Mouse (Mus musculus) midbrain, embryonic 11.5 days (tissue): ENCODE measurements around the gene Zfp568. TPM values are rescaled to one million over a fixed set of nuclear protein-coding genes. Genes with fewer than 3 reads are reported as not detected.
A peak's percentile ranks its signal among the peaks of the same experiment; 100 is the strongest.
"Not testable (repeated sequence)": the region's sequence is repeated elsewhere in the genome, so short reads cannot be mapped to it uniquely, and the experiment has no call there.

Experiments
- ATAC-seq: fragments of 200-750 bp; cut with Nextera tagmentation; 2 replicates; pipeline ENCODE4 v1.8.0; 2017; ENCODE audit warnings: moderate TSS enrichment, moderate library complexity; ENCODE audit not compliant: low FRiP score
- DNase-seq: peaks from one replicate; pipeline ENCODE4 v3.0.0; 2015; ENCODE audit warnings: low spot score; ENCODE audit errors: missing footprints
- H3K27ac ChIP-seq: fragments of 300-500 bp; sonication (generic); 2 replicates; pipeline ENCODE4 v1.5.1; 2014; ENCODE audit warnings: low read depth, low read length
- H3K27me3 ChIP-seq: fragments of 300-500 bp; sonication (generic); 2 replicates; pipeline ENCODE4 v1.6.1; 2014; ENCODE audit warnings: mild to moderate bottlenecking, low read length, moderate library complexity, mixed read lengths; ENCODE audit not compliant: control insufficient read depth, insufficient read depth
- H3K36me3 ChIP-seq: fragments of 300-500 bp; sonication (generic); 2 replicates; pipeline ENCODE4 v1.6.1; 2014; ENCODE audit warnings: mild to moderate bottlenecking, low read length, moderate library complexity, mixed read lengths; ENCODE audit not compliant: control insufficient read depth, insufficient read depth
- H3K4me1 ChIP-seq: fragments of 300-500 bp; sonication (generic); 2 replicates; pipeline ENCODE4 v1.6.1; 2014; ENCODE audit warnings: low read length; ENCODE audit not compliant: control insufficient read depth, insufficient read depth
- H3K4me2 ChIP-seq: fragments of 300-500 bp; sonication (generic); 2 replicates; pipeline ENCODE4 v1.6.1; 2014; ENCODE audit warnings: mild to moderate bottlenecking, moderate library complexity
- H3K4me3 ChIP-seq: fragments of 300-500 bp; sonication (generic); 2 replicates; pipeline ENCODE4 v1.5.1; 2014; ENCODE audit warnings: low read depth, low read length
- H3K9ac ChIP-seq: fragments of 300-500 bp; sonication (generic); 2 replicates; pipeline ENCODE4 v1.6.1; 2014; ENCODE audit warnings: low read length
- H3K9me3 ChIP-seq: fragments of 300-500 bp; sonication (generic); 2 replicates; pipeline ENCODE4 v1.6.1; 2016; ENCODE audit warnings: low read length; ENCODE audit not compliant: control insufficient read depth
- WGBS: fragments of 180-500 bp; shearing (Covaris S2); extraction: QIAGEN DNeasy Blood & Tissue Kit; methylation state at CpG from one replicate; pipeline ENCODE4 v1.1.7; 2014; 5-methylcytosine and 5-hydroxymethylcytosine counted together
- polyA plus RNA-seq: library from polyadenylated mRNA; unstranded; fragments of >200 nt; fragmentation: Nextera tagmentation; extraction: Ambion mirVana; gene quantifications from 2 replicates; pipeline ENCODE4 v1.2.1, GENCODE M21; 2014

The Zfp568 gene
- polyA plus RNA-seq, 1 experiment from 2014 or later: 11.7 TPM

GRCm38 (mm10) chr7:29956257-29956656 lies 27.5 kb upstream of the Zfp568 start:
- no peak overlapping the region for H3K27ac ChIP-seq
- H3K4me3 ChIP-seq: no peak overlapping the region
- DNase-seq (peak; percentile 69), ATAC-seq (no peak)
- no peak overlapping the region for H3K9ac ChIP-seq
- H3K4me2 ChIP-seq: no peak overlapping the region
- no peaks in the 10 kb centered on the region for H3K4me1 ChIP-seq
- H3K27me3 ChIP-seq: no peaks in the 10 kb centered on the region
- WGBS: 68% methylated on average over 9 of the region's 10 CpGs
- 0 out of 2 replicates have a peak, but pooled peaks cover under 1% of the 10 kb centered on the region for H3K36me3 ChIP-seq
- H3K9me3 ChIP-seq: no peaks in the 10 kb centered on the region

- H3K9me3 ChIP-seq: no peaks in the 10 kb centered on the region
- WGBS: 86% methylated on average over 11 of the region's 11 CpGs
- ATAC-seq (no peak), DNase-seq (peak; percentile 64)
- H3K27ac ChIP-seq: no peak overlapping the region
- no peaks in the 10 kb centered on the region for H3K27me3 ChIP-seq
- no peaks in the 10 kb centered on the region for H3K36me3 ChIP-seq
- no peak overlapping the region for H3K4me3 ChIP-seq
- no peaks in the 10 kb centered on the region for H3K4me1 ChIP-seq
- H3K9ac ChIP-seq: no peak overlapping the region
- H3K4me2 ChIP-seq: no peak overlapping the region
Observed at GRCm38 (mm10) chr7:29958125-29958724, 25.5 kb upstream of the Zfp568 start.

GRCm38 (mm10) chr7:29959004-29959403 lies 24.8 kb upstream of the Zfp568 start:
- no peak for ATAC-seq
- no peaks in the 10 kb centered on the region for H3K4me1 ChIP-seq
- H3K36me3 ChIP-seq: no peaks in the 10 kb centered on the region
- no peak overlapping the region for H3K9ac ChIP-seq
- no peak overlapping the region for H3K27ac ChIP-seq
- WGBS: 61% methylated on average over 3 of the region's 3 CpGs
- no peak overlapping the region for H3K4me2 ChIP-seq
- H3K27me3 ChIP-seq: no peaks in the 10 kb centered on the region
- H3K4me3 ChIP-seq: no peak overlapping the region
- no peaks in the 10 kb centered on the region for H3K9me3 ChIP-seq
- peak; percentile 77 for DNase-seq

GRCm38 (mm10) chr7:29965115-29965810 lies 18.5 kb upstream of the Zfp568 start:
- H3K27me3 ChIP-seq, H3K27ac ChIP-seq, H3K9ac ChIP-seq, H3K4me1 ChIP-seq, H3K36me3 ChIP-seq, ATAC-seq, H3K4me2 ChIP-seq, H3K9me3 ChIP-seq, H3K4me3 ChIP-seq: not testable (repeated sequence)
- WGBS: 47% methylated on average over 32 of the region's 39 CpGs
- peak; percentile 35 for DNase-seq

GRCm38 (mm10) chr7:29970686-29971085 lies 13.1 kb upstream of the Zfp568 start:
- ATAC-seq: no peak
- Histone ChIP-seq H3K4me2 (no peak overlapping the region), H3K4me1 (no peaks in the 10 kb centered on the region), H3K27ac (no peak overlapping the region), H3K27me3 (no peaks in the 10 kb centered on the region), H3K4me3 (no peak overlapping the region), H3K36me3 (no peaks in the 10 kb centered on the region), H3K9me3 (no peaks in the 10 kb centered on the region), H3K9ac (no peak overlapping the region)
- WGBS: 89% methylated on average over 9 of the region's 9 CpGs
- DNase-seq: no peak

GRCm38 (mm10) chr7:29980761-29981160 lies 3.0 kb upstream of the Zfp568 start:
- H3K9ac ChIP-seq: no peak overlapping the region
- H3K27me3 ChIP-seq: no peaks in the 10 kb centered on the region
- H3K4me3 ChIP-seq: no peak overlapping the region
- no peak for DNase-seq
- H3K4me2 ChIP-seq: no peak overlapping the region
- H3K27ac ChIP-seq: no peak overlapping the region
- no peak for ATAC-seq
- 93% methylated on average over 1 of the region's 1 CpGs for whole genome bisulfite sequencing
- no peaks in the 10 kb centered on the region for H3K36me3 ChIP-seq
- peaks cover 13% of the 10 kb centered on the region for H3K4me1 ChIP-seq
- H3K9me3 ChIP-seq: no peaks in the 10 kb centered on the region

- Histone ChIP-seq H3K9me3 (no peaks in the 10 kb centered on the region), H3K27ac (no peak overlapping the region), H3K4me2 (no peak overlapping the region), H3K36me3 (no peaks in the 10 kb centered on the region), H3K9ac (no peak overlapping the region), H3K27me3 (no peaks in the 10 kb centered on the region), H3K4me3 (no peak overlapping the region), H3K4me1 (peaks cover 13% of the 10 kb centered on the region)
- DNase-seq (no peak), ATAC-seq (no peak)
- 49% methylated on average over 5 of the region's 5 CpGs for WGBS
Observed at GRCm38 (mm10) chr7:29981455-29981854, 2.3 kb upstream of the Zfp568 start.

- ATAC-seq: no peak
- Histone ChIP-seq H3K9ac (no peak overlapping the region), H3K36me3 (no peaks in the 10 kb centered on the region), H3K27ac (no peak overlapping the region), H3K4me2 (no peak overlapping the region), H3K9me3 (no peaks in the 10 kb centered on the region), H3K4me1 (peaks cover 13% of the 10 kb centered on the region), H3K27me3 (no peaks in the 10 kb centered on the region), H3K4me3 (no peak overlapping the region)
- no peak for DNase-seq
- WGBS: 87% methylated on average over 3 of the region's 3 CpGs
Observed at GRCm38 (mm10) chr7:29981860-29982259, 1.9 kb upstream of the Zfp568 start.

GRCm38 (mm10) chr7:29982341-29982740 lies 1.4 kb upstream of the Zfp568 start:
- WGBS: 77% methylated on average over 4 of the region's 4 CpGs
- H3K4me3 ChIP-seq: no peak overlapping the region
- H3K9ac ChIP-seq: no peak overlapping the region
- no peak for DNase-seq
- no peak overlapping the region for H3K4me2 ChIP-seq
- no peak for ATAC-seq
- no peak overlapping the region for H3K27ac ChIP-seq
- H3K27me3 ChIP-seq: no peaks in the 10 kb centered on the region
- H3K36me3 ChIP-seq: no peaks in the 10 kb centered on the region
- H3K9me3 ChIP-seq: no peaks in the 10 kb centered on the region
- H3K4me1 ChIP-seq: peaks cover 13% of the 10 kb centered on the region
